Mouse (Mus musculus): ENCODE measurements around the gene Stx19.
A peak's percentile ranks its signal among the peaks of the same experiment; 100 is the strongest.

The Stx19 gene

GRCm38 (mm10) chr16:62846498-62847312 is 32.2 kb downstream of the Stx19 start, which contains the start of gene Arl13b:
TSS of gene Arl13b (minus strand) at chr16:62847040.
- peak; percentile 97 for DNase-seq (ENCODE audit: low read depth, low spot score)

GRCm38 (mm10) chr16:62852464-62853252 is 38.2 kb downstream of the Stx19 start:
- DNase-seq (ENCODE audit: low read depth, low spot score) = peak; percentile 27

DNA sequence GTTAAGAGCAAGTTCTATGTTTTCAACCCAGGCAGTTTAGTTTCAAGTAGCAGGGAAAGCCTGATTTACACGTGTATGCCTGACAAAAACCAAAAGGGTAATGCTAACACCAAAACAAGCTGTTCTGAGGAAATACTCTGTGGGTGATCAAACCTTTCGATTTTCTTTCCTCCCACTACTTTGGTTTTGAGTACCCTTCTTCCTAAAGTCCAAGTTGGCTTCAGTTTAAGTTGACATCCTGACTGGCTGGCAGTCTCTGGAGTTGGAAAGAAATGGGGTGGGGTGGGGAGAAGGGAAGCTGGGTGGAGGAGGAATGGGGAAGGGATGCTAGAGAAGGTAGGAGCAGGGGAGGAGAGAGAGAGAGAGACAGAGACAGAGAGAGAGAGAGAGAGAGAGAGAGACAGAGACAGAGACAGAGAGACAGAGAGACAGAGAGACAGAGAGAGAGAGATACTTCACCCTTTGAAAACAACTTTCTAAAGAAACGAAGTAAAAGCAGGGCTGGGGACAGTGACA is 39.2 kb downstream of the Stx19 start:
- peak; percentile 43 for DNase-seq (ENCODE audit: low read depth, low spot score)

GRCm38 (mm10) chr16:62854191-62855068 is 40.0 kb downstream of the Stx19 start, which contains the start of gene Pros1:
TSS of gene Pros1 (plus strand) at chr16:62854307.
- DNase-seq (ENCODE audit: low read depth, low spot score) = peak; percentile 57

- DNase-seq (ENCODE audit: low read depth, low spot score) = no peak
Observed at GRCm38 (mm10) chr16:62855385-62855784, 40.9 kb downstream of the Stx19 start.

DNA sequence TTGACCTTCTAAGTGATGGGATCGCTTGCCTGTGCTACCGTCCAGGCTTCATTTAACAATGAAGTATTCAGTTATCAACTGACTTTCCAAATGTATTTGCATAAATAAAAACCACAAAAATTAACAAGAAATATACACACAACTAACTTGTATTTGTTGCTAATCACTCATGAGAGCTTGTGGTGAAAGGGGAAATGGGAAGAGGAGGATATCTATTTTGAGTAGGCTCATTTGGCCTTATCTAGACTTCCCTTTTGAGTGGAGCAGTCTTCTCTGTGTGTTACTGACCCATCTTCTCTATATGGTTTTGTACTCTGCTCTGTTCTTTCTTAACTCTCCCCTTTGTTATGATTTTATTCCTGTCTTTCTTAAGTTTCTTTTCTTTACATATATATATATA is 41.8 kb downstream of the Stx19 start:
- no peak for DNase-seq (ENCODE audit: low read depth, low spot score)

- DNase-seq (ENCODE audit: low read depth, low spot score) = no peak
Observed at GRCm38 (mm10) chr16:62857498-62857897, 43.0 kb downstream of the Stx19 start.

- peak; percentile 25 for DNase-seq (ENCODE audit: low read depth, low spot score)
Observed at GRCm38 (mm10) chr16:62858018-62858417, 43.5 kb downstream of the Stx19 start.

- no peak for DNase-seq (ENCODE audit: low read depth, low spot score)
Observed at GRCm38 (mm10) chr16:62860140-62860539, 45.7 kb downstream of the Stx19 start.

GRCm38 (mm10) chr16:62861455-62861854 is 47.0 kb downstream of the Stx19 start:
- no peak for DNase-seq (ENCODE audit: low read depth, low spot score)

DNA sequence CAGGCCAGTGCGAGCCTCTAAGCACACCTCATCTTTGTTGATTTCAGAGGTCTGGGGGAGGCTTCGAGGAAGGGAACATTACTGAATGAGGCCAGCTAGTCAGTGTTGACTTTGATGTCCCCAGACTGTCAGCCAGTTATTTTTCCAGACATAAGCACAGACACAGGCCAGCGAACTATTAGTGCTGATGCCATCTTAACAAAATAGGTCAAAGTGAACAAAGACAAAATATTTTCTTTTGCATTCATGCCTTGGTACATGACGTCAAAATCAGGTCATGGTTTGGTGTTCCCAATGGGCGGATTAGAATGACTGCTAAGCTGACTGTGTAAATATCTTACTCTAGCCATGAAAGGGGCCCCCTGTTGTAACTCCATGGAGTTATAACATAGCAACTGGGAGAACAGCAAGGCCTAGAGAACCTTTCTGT is 58.2 kb downstream of the Stx19 start:
- no peak for DNase-seq (ENCODE audit: low read depth, low spot score)

- no peak for DNase-seq (ENCODE audit: low read depth, low spot score)
Observed at GRCm38 (mm10) chr16:62873180-62873579, 58.7 kb downstream of the Stx19 start.

All from CD4-positive helper T cell, adult 2 months (primary cell).